Mouse (Mus musculus) gastrocnemius, postnatal 36 days (tissue): Measurements from ENCODE around the gene Stx1a. TPM values are rescaled to one million over a fixed set of nuclear protein-coding genes. Genes with fewer than 3 reads are reported as not detected.
"Not testable (repeated sequence)": the region's sequence is repeated elsewhere in the genome, so short reads cannot be mapped to it uniquely, and the experiment has no call there.

ENCODE experiments used
- DNase-seq, 2 experiments: peaks; one replicate each; pipeline ENCODE4 v3.0.0; 2022
- intact Hi-C: fragments of 180-260 bp; cut with DNase I; formaldehyde crosslinking; loops from one replicate; pipeline ENCODE4 v1.15.1; 2025
- total RNA-seq, 2 experiments: library from RNA; stranded (reverse); gene quantifications; 2 replicates each; pipeline ENCODE4 v1.2.3; 2021

Stx1a gene
- total RNA-seq, 2 experiments from 2014 or later: 0.59 to 0.74 TPM

GRCm38 (mm10) chr5:135035608-135036359 is 12.5 kb downstream of the Stx1a start:
- DNase-seq: no peak
- intact Hi-C loops: no loop called here

- intact Hi-C loops: no loop called here
- DNase-seq: no peak
Measured at GRCm38 (mm10) chr5:135037946-135038345, 14.7 kb downstream of the Stx1a start.

- intact Hi-C loops: no loop called here
- no peak for DNase-seq
Measured at GRCm38 (mm10) chr5:135039541-135039940, 16.3 kb downstream of the Stx1a start.

- intact Hi-C loops: no loop called here
- DNase-seq: no peak
Measured at GRCm38 (mm10) chr5:135040059-135040458, 16.8 kb downstream of the Stx1a start.

- DNase-seq: no peak
- intact Hi-C loops: no loop called here
Measured at GRCm38 (mm10) chr5:135040777-135041176, 17.5 kb downstream of the Stx1a start.

GRCm38 (mm10) chr5:135042105-135042788 is 19.0 kb downstream of the Stx1a start:
- intact Hi-C loops: no loop called here
- DNase-seq: peak in 1 of 2 experiments; percentile 10

- no peak for DNase-seq
- intact Hi-C loops: no loop called here
Measured at GRCm38 (mm10) chr5:135044575-135044974, 21.3 kb downstream of the Stx1a start.

- peak in 1 of 2 experiments; percentile 10 for DNase-seq
- intact Hi-C loops: no loop called here
Measured at GRCm38 (mm10) chr5:135048539-135048938, 25.3 kb downstream of the Stx1a start.

GRCm38 (mm10) chr5:135049268-135049667 is 26.0 kb downstream of the Stx1a start:
- DNase-seq, intact Hi-C loops: not testable (repeated sequence)

- intact Hi-C loops: no loop called here
- DNase-seq: no peak
Measured at GRCm38 (mm10) chr5:135053356-135053755, 30.1 kb downstream of the Stx1a start.

GRCm38 (mm10) chr5:135063629-135064381 is 40.5 kb downstream of the Stx1a start, which contains the start of gene Dnajc30:
Gene Dnajc30 (plus strand): TSS chr5:135064202.
- intact Hi-C loops: no loop called here
- peak; percentile 93 to 94 for DNase-seq

GRCm38 (mm10) chr5:135064382-135064766 is 41.1 kb downstream of the Stx1a start:
- no peak for DNase-seq
- intact Hi-C loops: no loop called here

GRCm38 (mm10) chr5:135064909-135065446 is 41.7 kb downstream of the Stx1a start, which contains the start of gene Bud23:
Gene Bud23 (minus strand): TSS chr5:135064959.
- intact Hi-C loops, DNase-seq: not testable (repeated sequence)

GRCm38 (mm10) chr5:135066008-135066407 is 42.7 kb downstream of the Stx1a start:
- DNase-seq: no peak
- intact Hi-C loops: no loop called here

GRCm38 (mm10) chr5:135070448-135070847 is 47.2 kb downstream of the Stx1a start:
- intact Hi-C loops: loop anchor here (5.0 kb wide), 1 partner anchor 48 kb away; the partner anchor contains the start of gene Stx1a
- DNase-seq: no peak

GRCm38 (mm10) chr5:135072061-135072460 is 48.8 kb downstream of the Stx1a start:
- no peak for DNase-seq
- intact Hi-C loops: loop anchor here (5.0 kb wide), 1 partner anchor 50 kb away; the partner anchor contains the start of gene Stx1a

- intact Hi-C loops: loop anchor here (5.0 kb wide), 1 partner anchor 50 kb away; the partner anchor contains the start of gene Stx1a
Measured at GRCm38 (mm10) chr5:135072720-135073119, 49.4 kb downstream of the Stx1a start.

GRCm38 (mm10) chr5:135073349-135074150 is 50.3 kb downstream of the Stx1a start:
- no peak for DNase-seq
- intact Hi-C loops: loop anchor here (5.0 kb wide), 1 partner anchor 51 kb away; the partner anchor contains the start of gene Stx1a

More at GRCm38 (mm10) chr5:135072720-135073119, 49.4 kb downstream of the Stx1a start:
- no peak for DNase-seq

GRCm38 (mm10) chr5:135075655-135076054 is 52.4 kb downstream of the Stx1a start:
- intact Hi-C loops: no loop called here

More at GRCm38 (mm10) chr5:135075655-135076054, 52.4 kb downstream of the Stx1a start:
- DNase-seq: no peak
